Mouse (Mus musculus) A20 (cell line): ENCODE results near the gene Pigb.

Source experiments
- DNase-seq: peaks from one replicate; pipeline ENCODE4 v3.0.0-alpha.2; 2011; ENCODE audit warnings: low read depth, low spot score

The Pigb gene

GRCm38 (mm10) chr9:72992576-72992975 is 47.6 kb downstream of the Pigb start:
- DNase-seq = no peak

DNA sequence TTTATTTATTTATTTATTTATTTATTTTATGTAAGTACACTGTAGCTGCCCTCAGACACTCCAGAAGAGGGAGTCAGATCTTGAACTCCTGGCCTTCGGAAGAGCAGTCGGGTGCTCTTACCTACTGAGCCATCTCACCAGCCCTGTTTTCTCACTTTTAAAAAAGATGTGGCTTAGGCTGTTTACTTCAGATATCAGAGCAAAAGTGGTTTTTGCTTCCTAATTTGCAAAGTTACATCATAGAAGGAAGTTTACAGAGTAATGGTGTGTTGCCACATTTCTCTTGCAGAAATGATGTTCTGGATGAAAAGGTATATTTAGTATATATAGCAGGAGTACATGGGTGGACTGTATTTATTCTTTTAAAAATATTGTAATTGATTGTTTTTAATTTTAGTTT is 48.8 kb downstream of the Pigb start:
- no peak for DNase-seq

GRCm38 (mm10) chr9:72988706-72989105 is 51.5 kb downstream of the Pigb start:
- DNase-seq = no peak

- peak; percentile 56 for DNase-seq
Measured at GRCm38 (mm10) chr9:72987703-72988102, 52.5 kb downstream of the Pigb start.

GRCm38 (mm10) chr9:72985250-72986220 is 54.6 kb downstream of the Pigb start, which contains the start of the genes Ccpg1os and Ccpg1:
Ccpg1os (minus strand) TSS chr9:72985382.
Ccpg1 (plus strand) TSS chr9:72985429.
- DNase-seq = peak; percentile 98

GRCm38 (mm10) chr9:72983066-72983465 is 57.1 kb downstream of the Pigb start:
- DNase-seq = peak; percentile 36

- no peak for DNase-seq
Measured at GRCm38 (mm10) chr9:72975242-72975641, 64.9 kb downstream of the Pigb start.

GRCm38 (mm10) chr9:72974734-72975133 is 65.4 kb downstream of the Pigb start:
- DNase-seq = no peak

DNA sequence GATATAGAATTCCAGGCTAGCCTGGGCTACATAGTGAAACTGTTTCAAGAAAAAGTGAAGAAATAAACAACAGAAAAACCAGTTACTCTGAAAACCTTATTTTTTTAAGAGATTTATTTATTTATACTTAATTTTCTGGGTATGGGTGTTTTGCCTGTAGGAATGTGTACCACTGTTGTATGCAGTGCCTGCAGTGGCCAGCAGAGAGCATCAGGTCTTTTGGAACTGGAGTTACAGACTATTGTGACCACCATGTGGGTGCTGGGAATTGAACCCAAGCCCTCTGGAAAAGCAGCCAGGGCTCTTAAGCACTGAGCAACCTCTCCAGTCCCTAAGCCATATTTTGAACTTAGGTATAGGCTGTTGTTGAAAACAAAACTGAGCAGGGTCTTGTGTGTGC is 67.2 kb downstream of the Pigb start:
- no peak for DNase-seq

DNA sequence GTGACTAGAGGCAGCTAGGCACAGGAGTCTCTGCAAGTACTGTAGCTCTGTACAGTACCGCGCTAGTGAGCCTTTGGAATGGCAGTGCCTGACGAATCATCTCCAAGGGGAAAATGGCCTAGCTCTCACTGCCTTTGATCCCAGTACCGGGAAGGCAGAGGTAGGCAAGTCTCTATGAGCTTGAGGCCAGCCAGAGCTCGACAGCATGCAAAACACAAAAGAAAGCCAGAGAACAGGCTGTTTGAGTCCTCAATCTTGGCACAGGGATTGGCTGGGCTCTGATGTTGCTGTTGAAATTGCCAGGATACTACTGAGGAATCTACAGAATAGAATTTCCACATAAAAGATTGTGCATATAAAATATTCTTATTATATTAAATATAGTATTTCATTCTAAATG is 67.7 kb downstream of the Pigb start:
- no peak for DNase-seq

GRCm38 (mm10) chr9:72969874-72970273 is 70.3 kb downstream of the Pigb start:
- peak; percentile 28 for DNase-seq

DNA sequence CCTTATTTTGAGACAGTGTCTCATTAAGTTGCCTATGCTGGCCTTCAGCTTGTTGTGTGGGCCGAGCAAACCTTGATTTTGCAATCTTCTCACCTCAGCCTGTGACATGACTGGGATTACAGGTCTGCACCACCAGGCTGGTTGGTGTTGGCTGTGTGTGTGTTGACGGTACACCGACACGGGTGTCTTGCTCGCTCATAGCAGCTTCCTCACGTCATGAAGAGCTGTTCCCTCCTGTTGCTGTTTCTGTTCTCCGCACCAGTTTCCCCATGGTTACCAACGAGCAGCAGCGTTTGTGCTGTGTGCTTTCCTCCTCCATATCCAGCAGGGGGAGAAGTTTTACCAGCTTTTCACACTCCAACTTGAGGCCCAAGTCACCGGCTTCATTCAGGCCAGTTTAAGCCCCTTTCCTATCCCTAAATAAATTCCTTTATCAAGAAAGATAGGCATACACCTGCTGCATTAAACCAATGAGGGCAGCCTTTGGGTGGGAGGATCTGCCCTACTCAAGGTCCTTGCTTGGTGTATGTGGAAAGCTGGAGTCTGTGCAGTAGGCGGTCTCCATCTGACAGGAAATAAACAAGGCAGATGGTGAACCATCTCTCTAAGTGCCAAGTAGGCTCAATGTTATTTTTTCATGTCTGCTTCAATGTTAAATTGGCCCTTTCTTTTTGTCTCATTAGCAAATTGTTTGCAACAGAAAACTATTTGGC is 71.7 kb downstream of the Pigb start:
- peak; percentile 77 for DNase-seq

DNA sequence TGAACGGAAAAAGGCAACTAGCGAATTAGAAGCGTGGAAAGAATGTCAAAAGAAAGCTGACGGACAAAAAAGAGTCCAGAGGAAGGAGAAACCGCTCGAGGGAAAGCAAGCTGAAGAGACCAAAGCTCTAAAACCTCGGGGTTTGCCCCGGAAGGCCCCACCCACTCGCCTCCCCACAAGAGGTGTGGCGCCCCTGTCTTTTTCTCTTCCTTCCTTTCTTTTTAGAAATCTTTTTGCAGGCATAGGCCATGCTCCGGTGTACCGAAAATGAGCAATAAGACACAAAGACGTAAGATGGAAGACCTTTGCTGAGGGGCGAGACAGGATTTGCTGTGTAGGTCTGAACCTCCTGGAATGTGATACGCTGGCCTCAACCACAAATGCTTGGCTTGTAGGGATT is 78.2 kb downstream of the Pigb start:
- DNase-seq = no peak

DNA sequence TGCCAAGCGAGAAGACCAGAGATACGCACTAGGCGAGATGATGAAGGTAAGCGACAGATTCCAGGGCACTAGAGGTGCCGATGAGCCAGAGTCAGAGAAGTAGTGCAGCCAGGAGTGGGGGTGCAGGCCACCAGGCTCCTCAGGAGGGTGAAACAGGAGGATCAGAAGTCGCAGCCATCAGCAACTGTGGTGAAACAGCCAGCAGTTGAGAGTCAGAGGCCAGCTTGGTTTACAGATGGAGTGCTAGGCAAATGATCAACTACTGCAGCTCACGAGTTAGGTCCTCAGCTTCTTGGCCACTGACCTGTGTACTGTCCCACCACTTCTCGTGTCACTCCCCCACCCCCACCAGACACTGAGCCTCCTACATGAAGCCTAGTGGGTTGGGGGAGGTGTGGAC is 78.8 kb downstream of the Pigb start:
- DNase-seq = no peak

DNA sequence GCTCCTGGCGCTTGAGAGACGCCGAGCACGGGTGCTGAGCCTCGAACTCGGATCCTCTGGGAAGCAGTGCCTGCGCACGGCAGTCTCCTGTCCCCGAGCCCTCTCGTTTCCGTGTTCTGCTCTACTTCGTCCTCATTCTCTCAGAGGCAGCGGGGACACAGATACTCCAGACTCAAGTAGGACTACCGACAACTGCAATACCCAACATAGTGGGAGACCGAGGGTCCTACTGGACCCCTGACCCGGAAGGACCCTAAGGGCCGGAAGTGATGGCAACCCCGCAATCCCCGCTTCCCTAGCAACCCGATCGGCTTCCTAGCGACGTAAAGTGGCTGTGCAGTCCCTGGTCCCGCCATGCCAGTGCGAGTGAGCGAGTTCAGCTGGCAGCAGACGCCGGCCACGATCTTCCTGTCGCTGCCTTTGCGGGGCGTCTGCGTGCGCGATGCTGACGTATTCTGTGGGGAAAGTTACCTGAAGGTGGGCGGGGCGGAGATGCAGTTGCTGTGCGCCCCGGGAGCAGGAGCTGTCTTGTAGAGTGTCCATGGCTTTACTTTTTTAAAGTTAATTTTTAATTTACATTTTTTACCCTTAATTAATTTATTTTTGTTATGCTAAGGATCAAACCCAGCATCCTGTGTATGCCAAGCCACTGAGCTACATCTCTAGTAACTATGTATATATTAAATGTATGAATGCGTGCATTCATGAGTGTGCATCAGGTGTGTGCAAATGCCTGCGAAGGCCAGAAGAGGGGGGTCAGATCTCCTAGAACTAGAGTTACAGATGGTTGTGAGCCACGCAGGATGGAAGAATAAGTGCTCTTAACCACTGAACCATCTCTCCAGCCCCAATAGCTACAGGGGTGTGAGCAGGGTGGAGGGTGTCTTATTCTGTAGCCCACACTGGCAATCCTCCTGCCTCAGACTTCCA is 81.4 kb downstream of the Pigb start, which contains the start of the genes Dyx1c1 and Gm44503:
Dyx1c1 (plus strand) TSS at position 265 of the 930 bp plus-strand sequence.
Gm44503 (plus strand) TSS at position 332 of the 930 bp plus-strand sequence.
- DNase-seq = peak; percentile 85
